Mouse (Mus musculus) liver, embryonic 14.5 days (tissue): ENCODE data around the gene Klhl26. TPM values are rescaled to one million over a fixed set of nuclear protein-coding genes. Genes with fewer than 3 reads are reported as not detected.

Source experiments
- ATAC-seq: fragments of 200-750 bp; cut with Nextera tagmentation; 2 replicates; pipeline ENCODE4 v1.8.0; 2017; ENCODE audit warnings: moderate number of reproducible peaks, mild to moderate bottlenecking, moderate library complexity; ENCODE audit not compliant: insufficient read depth
- DNase-seq, 3 experiments: peaks; one replicate each; pipeline ENCODE4 v3.0.0-alpha.2; 2012 to 2013; ENCODE audit warnings: low read depth in 3 of 3, low spot score in 3 of 3
- H3K27ac ChIP-seq: fragments of 300-500 bp; sonication (generic); 2 replicates; pipeline ENCODE4 v1.5.1; 2014; ENCODE audit warnings: moderate library complexity, mild to moderate bottlenecking, control low read depth, inconsistent platforms
- H3K27me3 ChIP-seq: fragments of 300-500 bp; sonication (generic); 2 replicates; pipeline ENCODE4 v1.6.1; 2014; ENCODE audit warnings: mild to moderate bottlenecking, low read length, moderate library complexity; ENCODE audit not compliant: control insufficient read depth, insufficient read depth
- H3K36me3 ChIP-seq: fragments of 300-500 bp; sonication (generic); replicated peaks from 2 replicates; pipeline ENCODE4 v1.6.1; 2014; ENCODE audit warnings: low read depth; ENCODE audit not compliant: control insufficient read depth, insufficient read depth
- H3K4me1 ChIP-seq, 2 experiments: fragments of 200-500 bp in 1 of 2; fragments of 300-500 bp in 1 of 2; sonication (generic) in 1 of 2; replicated peaks; 2 replicates each; pipeline ENCODE4 v1.6.1; 2012 to 2014; ENCODE audit warnings: antibody characterized with exemption in 1 of 2, inconsistent platforms in 1 of 2, low read length in 1 of 2; ENCODE audit not compliant: control insufficient read depth in 2 of 2, insufficient read depth in 2 of 2
- H3K4me2 ChIP-seq: fragments of 300-500 bp; sonication (generic); 2 replicates; pipeline ENCODE4 v1.6.1; 2014; ENCODE audit warnings: low read depth, mild to moderate bottlenecking, control low read depth, moderate library complexity
- H3K4me3 ChIP-seq, 2 experiments: fragments of 200-500 bp in 1 of 2; fragments of 300-500 bp in 1 of 2; sonication (generic) in 1 of 2; 2 replicates each; pipeline ENCODE4 v1.5.1; 2012 to 2014; ENCODE audit warnings: low read depth in 2 of 2, low read length in 2 of 2, mild to moderate bottlenecking in 2 of 2, control low read depth in 1 of 2, inconsistent platforms in 1 of 2, moderate library complexity in 1 of 2; ENCODE audit not compliant: insufficient read depth in 1 of 2
- H3K9ac ChIP-seq: fragments of 300-500 bp; sonication (generic); replicated peaks from 2 replicates; pipeline ENCODE4 v1.6.1; 2014; ENCODE audit warnings: mild to moderate bottlenecking, control low read depth, moderate library complexity
- H3K9me3 ChIP-seq: fragments of 300-500 bp; sonication (generic); 2 replicates; pipeline ENCODE4 v1.6.1; 2016; ENCODE audit warnings: low read length, mixed read lengths; ENCODE audit not compliant: control insufficient read depth
- CTCF ChIP-seq: IDR thresholded peaks from 2 replicates; pipeline ENCODE4 v1.5.1; 2016; ENCODE audit warnings: antibody characterized with exemption, low read depth, control low read depth
- EP300 ChIP-seq: IDR thresholded peaks from 2 replicates; pipeline ENCODE4 v1.6.1; 2016; ENCODE audit warnings: antibody characterized with exemption, low read depth
- WGBS: fragments of 180-500 bp; shearing (Covaris S2); extraction: QIAGEN DNeasy Blood & Tissue Kit; methylation state at CpG from one replicate; pipeline ENCODE4 v1.1.7; 2014; ENCODE audit not compliant: insufficient replicate concordance; 5-methylcytosine and 5-hydroxymethylcytosine counted together
- polyA plus RNA-seq, 2 experiments: library from polyadenylated mRNA; depleted of rRNA in 1 of 2; stranded (reverse) in 1 of 2; unstranded in 1 of 2; fragments of >200 nt; fragmentation: Nextera tagmentation in 1 of 2; extraction: Ambion mirVana in 1 of 2; gene quantifications; 2 replicates each; pipeline versions ENCODE4 v1.2.1 to v1.2.3; 2012 to 2014

Gene Klhl26
- polyA plus RNA-seq, 2 experiments, result 5.0 to 6.5 TPM

DNA sequence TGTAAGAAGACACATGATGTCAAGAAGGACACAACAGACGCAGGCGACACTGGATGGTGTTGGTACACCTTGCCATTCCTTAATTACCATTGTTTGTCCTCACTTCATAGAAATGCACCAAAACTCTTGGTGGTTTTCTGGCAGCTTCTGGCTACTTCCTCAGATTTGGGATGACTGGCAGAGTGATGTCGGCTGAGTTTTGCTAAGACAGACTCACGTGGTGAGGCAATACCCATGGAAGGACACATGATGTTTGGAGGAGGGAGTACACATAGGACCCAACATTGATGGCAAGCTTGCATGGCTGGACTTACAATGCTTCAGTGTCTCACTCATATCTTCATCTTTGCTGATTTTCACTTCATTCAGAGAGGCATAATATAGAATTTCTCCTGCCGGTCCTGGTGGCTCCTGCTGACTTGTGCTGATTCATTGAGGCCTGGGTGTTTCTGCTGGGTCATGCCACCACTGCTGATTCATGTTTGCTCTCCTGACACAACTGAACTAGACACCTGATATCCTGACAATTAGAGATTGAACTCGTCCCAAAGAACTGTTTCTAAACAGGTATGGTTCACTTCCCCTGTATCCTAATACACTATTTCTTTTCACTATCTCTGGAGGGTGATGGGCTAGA lies 62.3 kb downstream of the Klhl26 start:
- Histone ChIP-seq H3K9ac (peak overlapping the region; percentile 64), H3K4me3 (peak overlapping the region; percentile 36 to 37), H3K27me3 (no peaks in the 10 kb centered on the region), H3K4me2 (peak overlapping the region; percentile 64), H3K27ac (peak overlapping the region; percentile 95), H3K36me3 (no peaks in the 10 kb centered on the region), H3K4me1 (peaks cover 34 to 46% of the 10 kb centered on the region in 2 experiments), H3K9me3 (no peaks in the 10 kb centered on the region)
- DNase-seq, result peak in 1 of 3 experiments; percentile 64
- peak; percentile 75 for ATAC-seq
- 56% methylated on average over 6 of the region's 6 CpGs for WGBS
- no peak for TF ChIP-seq CTCF
- TF ChIP-seq EP300, result peak; percentile 69

DNA sequence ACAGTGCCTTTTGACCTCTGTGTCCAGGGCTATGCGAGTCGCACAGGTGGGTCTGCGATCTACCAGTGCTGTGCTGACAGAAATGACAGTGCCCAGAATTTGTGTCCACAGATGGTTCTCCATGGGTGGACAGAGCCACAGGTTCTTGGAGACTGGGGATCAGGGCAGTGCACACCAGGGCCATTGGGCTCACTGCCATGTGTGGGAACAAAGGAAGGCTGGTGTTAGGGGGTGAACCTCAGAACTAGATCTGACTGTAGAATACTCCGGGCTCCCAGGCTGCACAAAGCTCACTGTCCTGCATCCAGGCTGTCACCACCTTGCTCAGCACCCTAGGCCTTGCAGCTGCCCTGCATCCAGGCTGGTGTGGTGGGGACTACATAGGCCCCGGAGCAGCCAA lies 66.5 kb downstream of the Klhl26 start:
- no peak overlapping the region for H3K27ac ChIP-seq
- H3K4me3 ChIP-seq, result no peak overlapping the region
- H3K9me3 ChIP-seq, result no peaks in the 10 kb centered on the region
- no peak overlapping the region for H3K4me2 ChIP-seq
- H3K9ac ChIP-seq, result no peak overlapping the region
- H3K27me3 ChIP-seq, result no peaks in the 10 kb centered on the region
- peaks cover 21 to 33% of the 10 kb centered on the region in 2 experiments for H3K4me1 ChIP-seq
- ATAC-seq, result no peak
- TF ChIP-seq EP300 (no peak), CTCF (no peak)
- DNase-seq, result no peak
- 83% methylated on average over 5 of the region's 5 CpGs for WGBS
- no peaks in the 10 kb centered on the region for H3K36me3 ChIP-seq

DNA sequence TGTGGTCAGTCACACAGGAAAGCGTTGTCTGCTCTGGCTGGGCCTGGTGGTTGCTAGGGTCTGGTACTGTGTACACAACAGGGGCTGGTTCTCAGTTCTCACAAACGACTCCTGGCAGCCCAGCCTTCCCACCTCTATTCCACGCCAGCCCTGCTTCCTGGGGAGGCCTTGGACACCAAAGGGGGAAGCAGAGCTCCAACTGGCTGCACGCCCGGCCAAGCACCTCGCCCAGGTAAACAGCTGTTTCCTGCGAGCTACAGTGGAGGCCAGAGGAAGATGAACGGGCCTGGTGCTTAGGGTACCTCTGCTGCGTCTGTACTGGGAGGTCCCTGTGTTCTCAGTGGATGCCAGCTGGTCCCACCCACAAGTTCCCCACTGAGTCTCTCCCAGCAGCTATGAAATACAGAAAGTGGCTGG lies 67.3 kb downstream of the Klhl26 start:
- no peak for ATAC-seq
- no peak for TF ChIP-seq EP300
- TF ChIP-seq CTCF, result no peak
- H3K27me3 ChIP-seq, result no peaks in the 10 kb centered on the region
- no peak overlapping the region for H3K4me2 ChIP-seq
- H3K36me3 ChIP-seq, result no peaks in the 10 kb centered on the region
- no peak for DNase-seq
- no peaks in the 10 kb centered on the region for H3K9me3 ChIP-seq
- no peak overlapping the region for H3K27ac ChIP-seq
- 54% methylated on average over 9 of the region's 9 CpGs for WGBS
- no peak overlapping the region for H3K4me3 ChIP-seq
- peaks cover 13 to 33% of the 10 kb centered on the region in 2 experiments for H3K4me1 ChIP-seq
- H3K9ac ChIP-seq, result no peak overlapping the region

DNA sequence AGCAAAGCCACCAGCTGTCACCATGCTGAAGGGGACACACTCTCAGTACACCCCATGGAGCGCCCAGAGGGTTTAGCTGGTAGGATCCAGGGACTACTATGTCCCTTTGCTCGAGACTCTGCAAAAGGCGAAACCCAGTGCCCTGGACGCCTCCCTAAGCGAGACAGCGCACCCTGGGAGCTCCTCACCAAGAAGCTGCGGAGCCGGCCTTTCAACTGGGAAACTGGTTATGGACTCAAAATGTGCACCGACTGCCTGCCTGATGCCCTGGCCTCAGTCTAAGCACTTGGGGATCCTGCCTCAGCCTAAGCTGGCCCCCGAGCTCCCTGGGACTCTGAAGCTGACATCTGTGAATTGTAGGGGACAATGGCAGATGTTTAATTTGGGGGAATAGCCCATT lies 67.7 kb downstream of the Klhl26 start:
- Histone ChIP-seq H3K27me3 (no peaks in the 10 kb centered on the region), H3K9ac (no peak overlapping the region), H3K36me3 (no peaks in the 10 kb centered on the region), H3K9me3 (no peaks in the 10 kb centered on the region), H3K4me2 (no peak overlapping the region), H3K27ac (no peak overlapping the region), H3K4me1 (peaks cover 10 to 28% of the 10 kb centered on the region in 2 experiments), H3K4me3 (no peak overlapping the region)
- no peak for DNase-seq
- WGBS, result 76% methylated on average over 10 of the region's 10 CpGs
- TF ChIP-seq CTCF (no peak), EP300 (no peak)
- ATAC-seq, result no peak

DNA sequence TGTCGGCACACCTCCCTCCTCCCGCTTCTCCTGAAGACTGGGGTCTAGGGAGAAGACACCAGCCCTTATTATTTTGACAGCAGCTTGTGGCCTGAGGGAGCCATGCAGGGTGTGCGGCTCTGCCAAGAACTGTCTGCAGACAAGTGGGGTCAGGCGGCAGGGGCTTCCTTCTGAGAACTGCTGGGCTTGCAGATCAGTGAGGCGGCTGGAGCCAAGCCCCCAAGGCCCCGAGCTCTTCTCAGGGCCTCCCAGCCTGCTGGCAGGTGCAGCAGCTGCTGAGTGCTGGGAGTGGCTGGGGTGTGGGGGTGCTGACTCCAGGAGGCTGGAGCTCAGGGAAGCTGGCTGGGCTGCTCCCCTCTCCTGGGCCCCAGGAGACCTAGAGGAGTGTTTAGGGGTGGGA lies 68.5 kb downstream of the Klhl26 start:
- H3K4me3 ChIP-seq, result no peak overlapping the region
- H3K9ac ChIP-seq, result no peak overlapping the region
- no peak overlapping the region for H3K4me2 ChIP-seq
- WGBS, result 73% methylated on average over 6 of the region's 6 CpGs
- H3K9me3 ChIP-seq, result no peaks in the 10 kb centered on the region
- DNase-seq (no peak), ATAC-seq (no peak)
- H3K27me3 ChIP-seq, result no peaks in the 10 kb centered on the region
- H3K4me1 ChIP-seq, result peaks cover 2 to 22% of the 10 kb centered on the region in 2 experiments
- TF ChIP-seq CTCF, result no peak
- no peak for TF ChIP-seq EP300
- H3K36me3 ChIP-seq, result no peaks in the 10 kb centered on the region
- H3K27ac ChIP-seq, result no peak overlapping the region
